Mouse (Mus musculus) heart, embryonic 12.5 days (tissue): Measurements from ENCODE around the gene Selenoh. TPM values are rescaled to one million over a fixed set of nuclear protein-coding genes. Genes with fewer than 3 reads are reported as not detected.

ENCODE experiments used
- ATAC-seq: fragments of 200-750 bp; cut with Nextera tagmentation; 2 replicates; pipeline ENCODE4 v1.8.0; 2017; ENCODE audit warnings: moderate TSS enrichment, moderate library complexity; ENCODE audit not compliant: insufficient number of reproducible peaks, low FRiP score
- H3K27ac ChIP-seq: fragments of 300-500 bp; sonication (generic); 2 replicates; pipeline ENCODE4 v1.5.1; 2016; ENCODE audit warnings: mild to moderate bottlenecking, moderate library complexity; ENCODE audit not compliant: poor library complexity, severe bottlenecking
- H3K27me3 ChIP-seq: fragments of 300-500 bp; sonication (generic); replicated peaks from 2 replicates; pipeline ENCODE4 v1.6.1; 2016; ENCODE audit warnings: mild to moderate bottlenecking, moderate library complexity
- H3K36me3 ChIP-seq: fragments of 300-500 bp; sonication (generic); 2 replicates; pipeline ENCODE4 v1.6.1; 2016; ENCODE audit warnings: mild to moderate bottlenecking, moderate library complexity
- H3K4me1 ChIP-seq: fragments of 300-500 bp; sonication (generic); replicated peaks from 2 replicates; pipeline ENCODE4 v1.6.1; 2016; ENCODE audit warnings: mild to moderate bottlenecking
- H3K4me2 ChIP-seq: fragments of 300-500 bp; sonication (generic); 2 replicates; pipeline ENCODE4 v1.6.1; 2016; ENCODE audit warnings: mild to moderate bottlenecking, moderate library complexity
- H3K4me3 ChIP-seq: fragments of 300-500 bp; sonication (generic); 2 replicates; pipeline ENCODE4 v1.5.1; 2016; ENCODE audit warnings: mild to moderate bottlenecking
- H3K9ac ChIP-seq: fragments of 300-500 bp; sonication (generic); 2 replicates; pipeline ENCODE4 v1.6.1; 2016; ENCODE audit warnings: mild to moderate bottlenecking, moderate library complexity
- H3K9me3 ChIP-seq: fragments of 300-500 bp; sonication (generic); replicated peaks from 2 replicates; pipeline ENCODE4 v1.6.1; 2016; ENCODE audit warnings: mild to moderate bottlenecking, moderate library complexity
- WGBS: fragments of 180-500 bp; shearing (Covaris S2); methylation state at CpG from one replicate; pipeline ENCODE4 v1.1.7; 2016; 5-methylcytosine and 5-hydroxymethylcytosine counted together
- polyA plus RNA-seq: library from polyadenylated mRNA; unstranded; fragments of >200 nt; fragmentation: Nextera tagmentation; extraction: Ambion mirVana; gene quantifications from 2 replicates; pipeline ENCODE4 v1.2.1, GENCODE M21; 2016

Selenoh gene
- polyA plus RNA-seq, 1 experiment from 2014 or later = 279 TPM

GRCm38 (mm10) chr2:84646138-84646537 lies 24.4 kb downstream of the Selenoh start:
- H3K4me2 ChIP-seq = peak overlapping the region; percentile 29; the same call in 1 of the 2 replicates
- no peak for ATAC-seq
- H3K27ac ChIP-seq = peak overlapping the region; percentile 51; the same call in 1 of the 2 replicates
- no peak overlapping the region for H3K9ac ChIP-seq
- peaks cover 10% of the 10 kb centered on the region for H3K36me3 ChIP-seq
- H3K9me3 ChIP-seq = no peaks in the 10 kb centered on the region
- no peaks in the 10 kb centered on the region for H3K27me3 ChIP-seq
- 57% methylated on average over 1 of the region's 1 CpGs for WGBS
- H3K4me1 ChIP-seq = peaks cover 45% of the 10 kb centered on the region
- no peak overlapping the region for H3K4me3 ChIP-seq

GRCm38 (mm10) chr2:84640833-84641232 lies 29.7 kb downstream of the Selenoh start:
- H3K27ac ChIP-seq = no peak overlapping the region
- H3K4me3 ChIP-seq = no peak overlapping the region
- H3K9ac ChIP-seq = no peak overlapping the region
- no peaks in the 10 kb centered on the region for H3K27me3 ChIP-seq
- peaks cover 12% of the 10 kb centered on the region for H3K36me3 ChIP-seq
- no peak for ATAC-seq
- no peaks in the 10 kb centered on the region for H3K9me3 ChIP-seq
- peaks cover 70% of the 10 kb centered on the region for H3K4me1 ChIP-seq
- H3K4me2 ChIP-seq = no peak overlapping the region

- Histone ChIP-seq H3K27ac (peak overlapping the region; percentile 100), H3K4me2 (peak overlapping the region; percentile 62), H3K4me1 (peaks cover 82% of the 10 kb centered on the region), H3K27me3 (no peaks in the 10 kb centered on the region), H3K9me3 (no peaks in the 10 kb centered on the region), H3K4me3 (no peak overlapping the region), H3K36me3 (peaks cover 11% of the 10 kb centered on the region), H3K9ac (peak overlapping the region; percentile 48; the same call in 1 of the 2 replicates)
- no peak for ATAC-seq
- 33% methylated on average over 5 of the region's 5 CpGs for WGBS
These were observed 31.9 kb downstream of the Selenoh start for GRCm38 (mm10) chr2:84638428-84639220.

GRCm38 (mm10) chr2:84637452-84638165 lies 33.0 kb downstream of the Selenoh start:
- 20% methylated on average over 7 of the region's 7 CpGs for WGBS
- Histone ChIP-seq H3K27ac (peak overlapping the region; percentile 100), H3K4me3 (peak overlapping the region; percentile 21)

GRCm38 (mm10) chr2:84636231-84636741 lies 34.3 kb downstream of the Selenoh start:
- 0 out of 2 replicates have a peak, but pooled peaks have one; percentile 12 for ATAC-seq
- Histone ChIP-seq H3K36me3 (peaks cover 3% of the 10 kb centered on the region; the same call in 1 of the 2 replicates), H3K27ac (peak overlapping the region; percentile 100), H3K4me1 (peaks cover 86% of the 10 kb centered on the region), H3K9me3 (no peaks in the 10 kb centered on the region), H3K4me2 (peak overlapping the region; percentile 72), H3K9ac (peak overlapping the region; percentile 61), H3K27me3 (no peaks in the 10 kb centered on the region), H3K4me3 (peak overlapping the region; percentile 34)
- 15% methylated on average over 8 of the region's 8 CpGs for WGBS

More at GRCm38 (mm10) chr2:84637452-84638165, 33.0 kb downstream of the Selenoh start:
- no peak for ATAC-seq
- no peaks in the 10 kb centered on the region for H3K27me3 ChIP-seq
- peaks cover 11% of the 10 kb centered on the region for H3K36me3 ChIP-seq
- peak overlapping the region; percentile 48; the same call in 1 of the 2 replicates for H3K9ac ChIP-seq
- no peaks in the 10 kb centered on the region for H3K9me3 ChIP-seq
- peak overlapping the region; percentile 62 for H3K4me2 ChIP-seq
- H3K4me1 ChIP-seq = peaks cover 83% of the 10 kb centered on the region

- 2% methylated on average over 2 of the region's 2 CpGs for WGBS
- Histone ChIP-seq H3K4me2 (peak overlapping the region; percentile 72), H3K36me3 (0 out of 2 replicates have a peak, but pooled peaks cover 3% of the 10 kb centered on the region), H3K9ac (peak overlapping the region; percentile 78; the same call in 1 of the 2 replicates), H3K4me1 (peaks cover 81% of the 10 kb centered on the region), H3K9me3 (no peaks in the 10 kb centered on the region), H3K27ac (peak overlapping the region; percentile 100), H3K27me3 (no peaks in the 10 kb centered on the region), H3K4me3 (peak overlapping the region; percentile 34; the same call in 1 of the 2 replicates)
- ATAC-seq = peak; percentile 90
These were observed 35.0 kb downstream of the Selenoh start for GRCm38 (mm10) chr2:84635611-84636010.

- Histone ChIP-seq H3K9me3 (no peaks in the 10 kb centered on the region), H3K4me3 (peak overlapping the region; percentile 34), H3K4me1 (peaks cover 76% of the 10 kb centered on the region), H3K27me3 (no peaks in the 10 kb centered on the region), H3K4me2 (peak overlapping the region; percentile 72), H3K27ac (peak overlapping the region; percentile 100), H3K36me3 (peaks cover 2% of the 10 kb centered on the region; the same call in 1 of the 2 replicates), H3K9ac (peak overlapping the region; percentile 78)
- ATAC-seq = no peak
- 10% methylated on average over 4 of the region's 4 CpGs for WGBS
These were observed 35.6 kb downstream of the Selenoh start for GRCm38 (mm10) chr2:84634934-84635482.

- ATAC-seq = 0 out of 2 replicates have a peak, but pooled peaks have one; percentile 16
These were observed 36.6 kb downstream of the Selenoh start for GRCm38 (mm10) chr2:84634006-84634405.

GRCm38 (mm10) chr2:84632999-84633398 lies 37.6 kb downstream of the Selenoh start:
- Histone ChIP-seq H3K27me3 (no peaks in the 10 kb centered on the region), H3K4me3 (peak overlapping the region; percentile 20; the same call in 1 of the 2 replicates), H3K36me3 (peaks cover 7% of the 10 kb centered on the region), H3K9me3 (no peaks in the 10 kb centered on the region), H3K4me2 (peak overlapping the region; percentile 68), H3K9ac (peak overlapping the region; percentile 55), H3K27ac (peak overlapping the region; percentile 100), H3K4me1 (peaks cover 66% of the 10 kb centered on the region)
- peak; percentile 29; the same call in 1 of the 2 replicates for ATAC-seq
- 0% methylated on average over 3 of the region's 3 CpGs for WGBS

More at GRCm38 (mm10) chr2:84634006-84634405, 36.6 kb downstream of the Selenoh start:
- Histone ChIP-seq H3K36me3 (peaks cover 6% of the 10 kb centered on the region), H3K9ac (peak overlapping the region; percentile 78), H3K27me3 (no peaks in the 10 kb centered on the region), H3K4me3 (peak overlapping the region; percentile 19), H3K4me1 (peaks cover 71% of the 10 kb centered on the region), H3K4me2 (peak overlapping the region; percentile 72), H3K9me3 (no peaks in the 10 kb centered on the region), H3K27ac (peak overlapping the region; percentile 100)
- 34% methylated on average over 4 of the region's 4 CpGs for WGBS

- no peaks in the 10 kb centered on the region for H3K9me3 ChIP-seq
- ATAC-seq = no peak
- H3K27me3 ChIP-seq = no peaks in the 10 kb centered on the region
- H3K4me3 ChIP-seq = no peak overlapping the region
- no peak overlapping the region; the same call in 1 of the 2 replicates for H3K9ac ChIP-seq
- peak overlapping the region; percentile 100 for H3K27ac ChIP-seq
- H3K36me3 ChIP-seq = peaks cover 7% of the 10 kb centered on the region
- peaks cover 62% of the 10 kb centered on the region for H3K4me1 ChIP-seq
- 88% methylated on average over 1 of the region's 1 CpGs for WGBS
- H3K4me2 ChIP-seq = peak overlapping the region; percentile 68; the same call in 1 of the 2 replicates
These were observed 38.6 kb downstream of the Selenoh start for GRCm38 (mm10) chr2:84632001-84632400.
